Mouse (Mus musculus) limb, embryonic 14.5 days (tissue): ENCODE measurements around the gene Unk. TPM values are rescaled to one million over a fixed set of nuclear protein-coding genes. Genes with fewer than 3 reads are reported as not detected.
"Not testable (repeated sequence)": the region's sequence is repeated elsewhere in the genome, so short reads cannot be mapped to it uniquely, and the experiment has no call there.

Experiments
- ATAC-seq: fragments of 200-750 bp; cut with Nextera tagmentation; 2 replicates; pipeline ENCODE4 v1.8.0; 2017; ENCODE audit warnings: low read depth, moderate number of reproducible peaks, moderate TSS enrichment; ENCODE audit not compliant: low FRiP score
- DNase-seq: peaks from one replicate; pipeline ENCODE4 v3.0.0-alpha.2; 2015; ENCODE audit warnings: low spot score
- H3K27ac ChIP-seq: fragments of 300-500 bp; sonication (generic); replicated peaks from 2 replicates; pipeline ENCODE4 v1.5.1; 2014; ENCODE audit warnings: low read depth, mild to moderate bottlenecking, low read length, moderate library complexity, mixed read lengths
- H3K27me3 ChIP-seq: fragments of 300-500 bp; sonication (generic); 2 replicates; pipeline ENCODE4 v1.6.1; 2014; ENCODE audit warnings: low read length, mixed read lengths; ENCODE audit not compliant: control insufficient read depth, insufficient read depth
- H3K36me3 ChIP-seq: fragments of 300-500 bp; sonication (generic); 2 replicates; pipeline ENCODE4 v1.6.1; 2014; ENCODE audit warnings: mild to moderate bottlenecking, low read length, moderate library complexity, mixed read lengths; ENCODE audit not compliant: control insufficient read depth, insufficient read depth
- H3K4me1 ChIP-seq: fragments of 300-500 bp; sonication (generic); 2 replicates; pipeline ENCODE4 v1.6.1; 2014; ENCODE audit warnings: antibody characterized with exemption, low read length, mixed read lengths; ENCODE audit not compliant: control insufficient read depth, insufficient read depth
- H3K4me2 ChIP-seq: fragments of 300-500 bp; sonication (generic); replicated peaks from 2 replicates; pipeline ENCODE4 v1.6.1; 2014; ENCODE audit warnings: low read depth, mild to moderate bottlenecking, low read length, moderate library complexity; ENCODE audit not compliant: severe bottlenecking
- H3K4me3 ChIP-seq: fragments of 300-500 bp; sonication (generic); replicated peaks from 2 replicates; pipeline ENCODE4 v1.5.1; 2014; ENCODE audit warnings: low read length
- H3K9ac ChIP-seq: fragments of 300-500 bp; sonication (generic); 2 replicates; pipeline ENCODE4 v1.6.1; 2014; ENCODE audit warnings: mild to moderate bottlenecking, low read depth, low read length, moderate library complexity; ENCODE audit not compliant: severe bottlenecking
- H3K9me3 ChIP-seq: fragments of 300-500 bp; sonication (generic); 2 replicates; pipeline ENCODE4 v1.6.1; 2016; ENCODE audit warnings: low read length; ENCODE audit not compliant: control insufficient read depth
- POLR2A ChIP-seq: fragments of 200-500 bp; IDR thresholded peaks from 2 replicates; pipeline ENCODE4 v1.8.0; 2012; ENCODE audit warnings: inconsistent platforms, mild to moderate bottlenecking, moderate library complexity, borderline replicate concordance; ENCODE audit not compliant: insufficient read depth, insufficient read length; ENCODE audit errors: extremely low read depth
- WGBS: fragments of 180-500 bp; shearing (Covaris S2); extraction: QIAGEN DNeasy Blood & Tissue Kit; methylation state at CpG from one replicate; pipeline ENCODE4 v1.1.7; 2014; 5-methylcytosine and 5-hydroxymethylcytosine counted together
- polyA plus RNA-seq, 2 experiments: library from polyadenylated mRNA; depleted of rRNA in 1 of 2; stranded (reverse) in 1 of 2; unstranded in 1 of 2; fragments of >200 nt; fragmentation: Nextera tagmentation in 1 of 2; extraction: Ambion mirVana in 1 of 2; gene quantifications; 2 replicates each; pipeline versions ENCODE4 v1.2.1 to v1.2.3; 2012 to 2014

Gene Unk
- polyA plus RNA-seq, 2 experiments, result 33.1 to 80.3 TPM

DNA sequence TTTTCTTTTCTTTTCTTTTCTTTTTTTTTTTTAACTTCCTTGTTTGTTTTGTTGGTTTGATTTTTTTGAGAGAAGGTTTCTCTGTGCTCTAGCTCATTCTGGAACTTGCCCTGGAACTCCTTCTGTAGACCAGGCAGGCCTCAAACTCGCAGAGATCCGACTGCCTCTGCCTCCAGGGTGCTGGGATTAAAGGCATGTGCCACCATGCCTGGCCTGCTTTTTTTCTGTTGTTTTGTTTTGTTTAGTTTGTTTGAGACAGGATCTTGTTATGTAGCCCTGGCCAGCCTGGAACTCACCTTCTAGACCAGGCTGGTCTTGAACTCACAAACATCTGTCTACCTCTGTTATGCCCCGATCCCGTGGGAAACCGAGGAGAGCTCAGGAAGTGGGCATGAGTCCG, 59.4 kb downstream of the Unk start:
- no peak for TF ChIP-seq POLR2A
- WGBS, result 92% methylated on average over 6 of the region's 6 CpGs
- no peak overlapping the region for H3K4me3 ChIP-seq
- H3K4me1 ChIP-seq, result peaks cover 11% of the 10 kb centered on the region
- H3K4me2 ChIP-seq, result no peak overlapping the region
- DNase-seq (no peak), ATAC-seq (no peak)
- H3K9ac ChIP-seq, result no peak overlapping the region
- no peaks in the 10 kb centered on the region for H3K27me3 ChIP-seq
- no peaks in the 10 kb centered on the region for H3K36me3 ChIP-seq
- no peak overlapping the region for H3K27ac ChIP-seq
- H3K9me3 ChIP-seq, result no peaks in the 10 kb centered on the region

DNA sequence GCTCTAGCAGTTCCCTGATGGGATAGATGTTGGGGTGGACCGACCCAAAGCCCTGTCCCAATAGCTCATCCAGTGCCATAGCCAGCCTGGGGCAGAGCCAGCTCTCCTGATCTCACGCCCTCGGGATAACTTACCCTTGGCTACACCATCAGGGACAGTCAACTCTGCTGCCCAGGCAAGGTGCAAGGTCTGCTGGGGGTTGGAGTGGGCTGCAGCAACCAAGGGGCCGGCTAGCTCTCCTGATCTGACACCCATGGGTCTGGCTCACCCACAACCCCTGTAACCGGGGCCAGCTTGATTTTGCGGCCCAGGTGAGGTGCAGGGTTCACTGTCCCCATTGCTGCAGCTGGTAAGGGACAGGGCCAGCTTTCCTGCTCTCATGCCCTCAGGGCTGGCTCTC, 61.5 kb downstream of the Unk start:
- Histone ChIP-seq H3K4me2 (no peak overlapping the region), H3K4me3 (no peak overlapping the region), H3K27me3 (no peaks in the 10 kb centered on the region), H3K4me1 (0 out of 2 replicates have a peak, but pooled peaks cover 3% of the 10 kb centered on the region), H3K9me3 (no peaks in the 10 kb centered on the region), H3K9ac (no peak overlapping the region), H3K36me3 (no peaks in the 10 kb centered on the region), H3K27ac (no peak overlapping the region)
- WGBS, result 85% methylated on average over 6 of the region's 6 CpGs
- DNase-seq (no peak), ATAC-seq (no peak)
- TF ChIP-seq POLR2A, result no peak

DNA sequence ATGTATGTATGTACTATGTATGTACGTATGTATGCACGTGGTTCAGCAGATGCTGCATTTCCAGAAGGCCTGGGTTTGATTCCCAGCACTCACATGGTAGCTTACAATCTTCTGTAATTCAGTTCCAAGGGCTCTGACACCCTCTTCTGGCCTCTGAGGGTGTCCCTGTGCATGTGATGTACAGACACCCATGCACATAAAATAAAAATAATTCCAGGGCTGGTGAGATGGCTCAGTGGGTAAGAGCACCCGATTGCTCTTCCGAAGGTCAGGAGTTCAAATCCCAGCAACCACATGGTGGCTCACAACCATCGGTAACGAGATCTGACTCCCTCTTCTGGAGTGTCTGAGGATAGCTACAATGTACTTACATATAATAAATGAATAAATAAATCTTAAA, 62.8 kb downstream of the Unk start:
- H3K27me3 ChIP-seq, H3K4me1 ChIP-seq, H3K9ac ChIP-seq, H3K36me3 ChIP-seq, H3K4me3 ChIP-seq, H3K9me3 ChIP-seq, ATAC-seq, DNase-seq, H3K4me2 ChIP-seq, H3K27ac ChIP-seq: not testable (repeated sequence)
- WGBS, result 94% methylated on average over 6 of the region's 6 CpGs

DNA sequence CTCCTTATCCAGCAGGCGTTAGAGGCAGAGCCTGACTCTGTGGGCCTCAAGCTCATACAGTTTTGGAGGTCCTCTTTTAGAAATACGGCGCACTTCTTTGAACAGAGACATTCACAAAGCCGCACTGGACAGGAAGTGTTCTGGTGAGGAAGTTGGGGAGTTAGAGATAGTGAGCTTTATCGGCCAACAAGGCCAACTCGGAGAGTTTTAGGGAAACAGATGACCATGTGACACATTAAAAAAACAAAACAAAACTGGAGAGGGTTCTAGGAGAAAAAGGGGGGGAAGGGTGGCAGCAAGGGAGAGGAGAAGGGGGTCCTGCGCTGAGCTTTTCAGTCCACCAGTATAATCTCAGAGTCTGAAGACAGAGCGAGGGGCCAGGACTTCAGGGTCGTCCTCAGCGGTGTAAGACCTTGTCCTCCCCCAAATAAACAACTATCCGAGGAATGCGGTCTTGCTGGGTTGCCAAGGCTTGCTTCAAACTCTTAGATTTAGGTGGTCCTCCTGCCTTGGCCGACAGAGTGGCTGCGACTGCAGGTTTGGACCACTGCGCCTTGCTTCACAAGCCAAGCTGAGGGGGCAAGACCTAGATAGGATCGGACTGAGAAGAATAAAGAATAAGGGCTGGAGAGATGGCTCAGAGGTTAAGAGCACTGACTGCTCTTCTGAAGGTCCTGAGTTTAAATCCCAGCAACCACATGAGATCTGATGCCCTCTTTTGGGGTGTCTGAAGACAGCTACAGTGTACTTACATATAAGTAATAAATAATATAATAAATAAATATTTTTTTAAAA, 63.8 kb downstream of the Unk start:
- H3K4me1 ChIP-seq, result 0 out of 2 replicates have a peak, but pooled peaks cover 2% of the 10 kb centered on the region
- no peaks in the 10 kb centered on the region for H3K9me3 ChIP-seq
- no peak overlapping the region for H3K27ac ChIP-seq
- ATAC-seq (no peak), DNase-seq (no peak)
- H3K36me3 ChIP-seq, result no peaks in the 10 kb centered on the region
- WGBS, result 60% methylated on average over 16 of the region's 16 CpGs
- no peaks in the 10 kb centered on the region for H3K27me3 ChIP-seq
- no peak overlapping the region for H3K4me3 ChIP-seq
- no peak for TF ChIP-seq POLR2A
- H3K4me2 ChIP-seq, result no peak overlapping the region
- no peak overlapping the region for H3K9ac ChIP-seq

DNA sequence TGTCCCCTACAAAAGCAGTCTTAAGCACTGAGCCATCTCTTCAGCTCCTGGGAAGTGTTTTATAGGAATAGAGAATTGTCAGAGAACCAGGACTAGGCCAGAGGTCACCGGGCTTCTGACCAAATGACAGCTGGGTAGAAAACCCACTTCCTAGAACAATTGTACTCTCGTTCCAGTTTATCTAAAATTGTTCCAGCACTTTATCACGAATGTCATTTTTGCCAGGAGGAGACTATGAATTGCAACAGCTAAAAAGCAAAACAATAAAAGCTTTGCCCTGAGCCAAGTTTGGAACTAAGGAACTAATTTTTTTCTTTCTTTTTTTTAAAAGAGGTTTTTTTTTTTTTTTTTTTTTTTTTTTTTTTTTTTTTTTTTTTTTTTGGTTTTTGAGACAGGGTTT, 65.5 kb downstream of the Unk start:
- 79% methylated on average over 3 of the region's 3 CpGs for WGBS
- Histone ChIP-seq H3K9me3 (no peaks in the 10 kb centered on the region), H3K4me3 (no peak overlapping the region), H3K4me1 (0 out of 2 replicates have a peak, but pooled peaks cover 8% of the 10 kb centered on the region), H3K27me3 (no peaks in the 10 kb centered on the region), H3K9ac (no peak overlapping the region), H3K27ac (no peak overlapping the region), H3K36me3 (no peaks in the 10 kb centered on the region), H3K4me2 (no peak overlapping the region)
- TF ChIP-seq POLR2A, result no peak
- ATAC-seq (no peak), DNase-seq (no peak)
